ENCODE assay signal across 32 mouse cellular contexts in the genomic region with DNA sequence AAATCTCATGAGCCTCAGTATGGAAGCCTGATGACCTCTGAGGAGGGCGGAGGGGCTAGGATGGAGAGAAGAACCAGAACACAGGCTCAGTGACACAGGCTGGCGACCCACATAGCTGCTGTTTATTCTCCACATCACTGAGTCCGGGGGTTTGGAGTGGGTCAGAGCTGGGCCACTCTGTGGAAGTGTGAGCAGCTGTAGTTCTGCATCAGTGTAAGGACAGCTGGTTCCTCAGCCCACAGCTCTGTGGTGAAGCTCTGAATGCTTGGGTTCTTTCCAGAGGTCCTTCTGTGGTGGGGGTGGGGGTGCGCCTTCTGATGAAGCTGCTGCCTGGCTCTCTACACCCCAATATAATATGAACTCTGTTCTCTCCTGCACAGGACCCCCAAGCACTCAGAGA. TPM values are rescaled to one million over a fixed set of nuclear protein-coding genes. Genes with fewer than 3 reads are reported as not detected.
A peak's percentile ranks its signal among the peaks of the same experiment; 100 is the strongest.
DNase-seq lines count a peak whose midpoint lies in the region; ATAC-seq and TF ChIP-seq lines count a peak whose summit lies in the region.
"Had no signal": no experiment of that assay in that cellular context is flagged by ENCODE, and none has a peak within 500 bp of the region (broad histone marks: within the 10 kb centered on the region; RNA-seq: fewer than 3 reads in every experiment).

No protein-coding gene starts in this region.

- H3K9me3 ChIP-seq in embryonic facial prominence, embryonic 14.5 days (ENCODE audit: control insufficient read depth, low read length) = no peaks in the 10 kb centered on the region
- H3K9me3 ChIP-seq in embryonic facial prominence, embryonic 10.5 days = no peaks in the 10 kb centered on the region
- H3K9me3 ChIP-seq in lung, embryonic 14.5 days (ENCODE audit: low read depth, low read length) = no peaks in the 10 kb centered on the region
- H3K9me3 ChIP-seq in stomach, embryonic 15.5 days = no peaks in the 10 kb centered on the region
- H3K9me3 ChIP-seq in hindbrain, embryonic 11.5 days (ENCODE audit: control insufficient read depth, low read length) = no peaks in the 10 kb centered on the region
- H3K9me3 ChIP-seq: embryonic facial prominence, embryonic 13.5 days had no signal

- no peaks in the 10 kb centered on the region for H3K4me1 ChIP-seq in embryonic facial prominence, embryonic 14.5 days (ENCODE audit: control insufficient read depth, insufficient read depth, low read length)
- H3K4me1 ChIP-seq in embryonic facial prominence, embryonic 10.5 days = no peaks in the 10 kb centered on the region
- H3K4me1 ChIP-seq in lung, embryonic 14.5 days (ENCODE audit: insufficient read depth) = no peaks in the 10 kb centered on the region
- H3K4me1 ChIP-seq in stomach, embryonic 15.5 days = no peaks in the 10 kb centered on the region
- H3K4me1 ChIP-seq in hindbrain, embryonic 11.5 days (replicated peaks; ENCODE audit: control insufficient read depth, insufficient read depth, low read length) = no peaks in the 10 kb centered on the region
- H3K4me1 ChIP-seq: embryonic facial prominence, embryonic 13.5 days; hindbrain, embryonic 13.5 days had no signal

- H3K27ac ChIP-seq in embryonic facial prominence, embryonic 14.5 days (replicated peaks; ENCODE audit: low read depth, low read length) = no peak overlapping the region
- H3K27ac ChIP-seq in embryonic facial prominence, embryonic 10.5 days (replicated peaks) = no peak overlapping the region
- H3K27ac ChIP-seq in lung, embryonic 14.5 days (ENCODE audit: low read depth) = no peak overlapping the region
- H3K27ac ChIP-seq in stomach, embryonic 15.5 days = no peak overlapping the region
- H3K27ac ChIP-seq in hindbrain, embryonic 11.5 days (ENCODE audit: low read depth, low read length) = no peak overlapping the region
- H3K27ac ChIP-seq: embryonic facial prominence, embryonic 13.5 days; hindbrain, embryonic 13.5 days had no signal

- 90% methylated on average over 4 of the region's 4 CpGs for WGBS in embryonic facial prominence, embryonic 14.5 days
- WGBS in embryonic facial prominence, embryonic 10.5 days = 84% methylated on average over 4 of the region's 4 CpGs
- 78% methylated on average over 4 of the region's 4 CpGs for WGBS in lung, embryonic 14.5 days
- WGBS in stomach, embryonic 15.5 days = 65% methylated on average over 4 of the region's 4 CpGs
- WGBS in hindbrain, embryonic 11.5 days = 85% methylated on average over 4 of the region's 4 CpGs

- H3K4me3 ChIP-seq in embryonic facial prominence, embryonic 14.5 days (ENCODE audit: low read depth, low read length) = no peak overlapping the region
- no peak overlapping the region for H3K4me3 ChIP-seq in embryonic facial prominence, embryonic 10.5 days
- H3K4me3 ChIP-seq in lung, embryonic 14.5 days (ENCODE audit: low read depth, low read length) = no peak overlapping the region
- no peak overlapping the region for H3K4me3 ChIP-seq in stomach, embryonic 15.5 days (replicated peaks)
- H3K4me3 ChIP-seq in hindbrain, embryonic 11.5 days (ENCODE audit: low read depth, low read length) = no peak overlapping the region
- H3K4me3 ChIP-seq: embryonic facial prominence, embryonic 13.5 days; hindbrain, embryonic 13.5 days had no signal

- H3K36me3 ChIP-seq in embryonic facial prominence, embryonic 14.5 days (ENCODE audit: control insufficient read depth, insufficient read depth, low read length) = no peaks in the 10 kb centered on the region
- H3K36me3 ChIP-seq in embryonic facial prominence, embryonic 10.5 days (replicated peaks) = no peaks in the 10 kb centered on the region
- no peaks in the 10 kb centered on the region for H3K36me3 ChIP-seq in lung, embryonic 14.5 days (ENCODE audit: insufficient read depth)
- H3K36me3 ChIP-seq in stomach, embryonic 15.5 days = no peaks in the 10 kb centered on the region
- H3K36me3 ChIP-seq in hindbrain, embryonic 11.5 days (ENCODE audit: control insufficient read depth, insufficient read depth, low read length) = no peaks in the 10 kb centered on the region
- H3K36me3 ChIP-seq: embryonic facial prominence, embryonic 13.5 days; hindbrain, embryonic 13.5 days had no signal

- intact Hi-C loops in left cerebral cortex, postnatal 36 days (cut with DNase I) = no loop called here

- ATAC-seq in embryonic facial prominence, embryonic 14.5 days (ENCODE audit: low read depth) = peak; percentile 53; the same call in 1 of the 2 replicates
- ATAC-seq in lung, embryonic 14.5 days (ENCODE audit: insufficient read depth) = peak; percentile 35; the same call in 1 of the 2 replicates
- peak; percentile 58; the same call in 1 of the 2 replicates for ATAC-seq in stomach, embryonic 15.5 days (ENCODE audit: insufficient read depth, low FRiP score, low read depth)
- ATAC-seq in hindbrain, embryonic 11.5 days (ENCODE audit: low FRiP score) = no peak
- ATAC-seq: forebrain, embryonic 14.5 days; forebrain, postnatal 0 days; hindbrain, embryonic 16.5 days; Patski had no signal

- TF ChIP-seq CTCF in lung, embryonic 14.5 days (IDR thresholded peaks at IDR 0.05; ENCODE audit: low read depth) = no peak

- H3K4me2 ChIP-seq in embryonic facial prominence, embryonic 14.5 days (ENCODE audit: low read depth, low read length) = no peak overlapping the region
- no peak overlapping the region for H3K4me2 ChIP-seq in lung, embryonic 14.5 days
- no peak overlapping the region for H3K4me2 ChIP-seq in stomach, embryonic 15.5 days
- H3K4me2 ChIP-seq in hindbrain, embryonic 11.5 days (replicated peaks; ENCODE audit: low read depth, low read length) = no peak overlapping the region
- H3K4me2 ChIP-seq: embryonic facial prominence, embryonic 13.5 days; heart, embryonic 11.5 days; hindbrain, embryonic 13.5 days had no signal

- no peaks in the 10 kb centered on the region for H3K27me3 ChIP-seq in embryonic facial prominence, embryonic 14.5 days (replicated peaks; ENCODE audit: control insufficient read depth, insufficient read depth, low read length)
- H3K27me3 ChIP-seq in embryonic facial prominence, embryonic 10.5 days (replicated peaks; ENCODE audit: low read depth, poor library complexity, severe bottlenecking) = no peaks in the 10 kb centered on the region
- H3K27me3 ChIP-seq in lung, embryonic 14.5 days (ENCODE audit: insufficient read depth, low read length) = no peaks in the 10 kb centered on the region
- H3K27me3 ChIP-seq in stomach, embryonic 15.5 days (replicated peaks) = no peaks in the 10 kb centered on the region
- no peaks in the 10 kb centered on the region for H3K27me3 ChIP-seq in hindbrain, embryonic 11.5 days (ENCODE audit: control insufficient read depth, insufficient read depth, low read length)
- H3K27me3 ChIP-seq: embryonic facial prominence, embryonic 13.5 days; hindbrain, embryonic 13.5 days had no signal

- no peak for DNase-seq in embryonic facial prominence, embryonic 14.5 days (ENCODE audit: low spot score)
- DNase-seq in embryonic facial prominence, embryonic 10.5 days (ENCODE audit: low spot score) = no peak
- DNase-seq in lung, embryonic 14.5 days = no peak
- no peak for DNase-seq in lung, postnatal 14 days
- no peak for DNase-seq in left cerebral cortex, postnatal 36 days (ENCODE audit: low spot score in 2 of 2)
- no peak for DNase-seq in hindbrain, embryonic 11.5 days (ENCODE audit: low spot score)
- DNase-seq: adrenal gland, postnatal 10 days; adrenal gland, postnatal 36 days; cerebellum, adult 11 months; cerebellum, adult 2 months; cerebellum, adult 9-11 months; cerebellum, postnatal 25 days; forebrain, postnatal 0 days; gastrocnemius, postnatal 14 days; heart, adult 11 months had no signal

- H3K9ac ChIP-seq in embryonic facial prominence, embryonic 14.5 days (ENCODE audit: low read depth, low read length) = no peak overlapping the region
- no peak overlapping the region for H3K9ac ChIP-seq in lung, embryonic 14.5 days
- H3K9ac ChIP-seq in stomach, embryonic 15.5 days = no peak overlapping the region
- no peak overlapping the region for H3K9ac ChIP-seq in hindbrain, embryonic 11.5 days (ENCODE audit: low read depth, low read length)
- H3K9ac ChIP-seq: embryonic facial prominence, embryonic 13.5 days; forebrain, postnatal 0 days; hindbrain, embryonic 13.5 days had no signal

RNA-seq across cellular contexts. Expression of a gene that starts 10.9 kb away (rescaled TPM):
- 0.07 and 0.15 TPM in 2 replicates for polyA plus RNA-seq in embryonic facial prominence, embryonic 14.5 days (2014; fragmentation: Nextera tagmentation; extraction: Ambion mirVana)
- polyA plus RNA-seq in embryonic facial prominence, embryonic 10.5 days (2016; fragmentation: Nextera tagmentation; extraction: Ambion mirVana) = 0.04 and 0.05 TPM in 2 replicates
- not detected in 2 replicates for polyA plus RNA-seq in lung, embryonic 14.5 days (2014; fragmentation: Nextera tagmentation; extraction: Ambion mirVana)
- polyA plus RNA-seq in stomach, embryonic 15.5 days (2015; fragmentation: Nextera tagmentation; extraction: Ambion mirVana) = not detected in 2 replicates
- total RNA-seq in left cerebral cortex, postnatal 36 days (2021) = under 1 TPM in 1 of 2 experiments, not detected in 1; 0.11 TPM
- polyA plus RNA-seq in hindbrain, embryonic 11.5 days (2014; fragmentation: Nextera tagmentation; extraction: Ambion mirVana) = 0.09 TPM in 1 of 2 replicates, not detected in the other
- total RNA-seq: common myeloid progenitor, adult 5-6 weeks; ES-E14; forebrain, postnatal 0 days; gastrocnemius, adult 18-20 months; gastrocnemius, postnatal 14 days; gastrocnemius, postnatal 4 days; heart, adult 8-10 months; heart, postnatal 25 days; hematopoietic stem cell, adult 5-6 weeks had no signal
- polyA plus RNA-seq: embryonic facial prominence, embryonic 13.5 days; forebrain, embryonic 14.5 days; heart, embryonic 11.5 days; heart, postnatal 0 days; hindbrain, embryonic 13.5 days; Patski had no signal

RNA-seq across cellular contexts. Expression of a gene that starts 14.1 kb away (rescaled TPM):
- 1.7 and 2.5 TPM in 2 replicates for polyA plus RNA-seq in embryonic facial prominence, embryonic 14.5 days (2014; fragmentation: Nextera tagmentation; extraction: Ambion mirVana)
- not detected in 2 replicates for polyA plus RNA-seq in embryonic facial prominence, embryonic 10.5 days (2016; fragmentation: Nextera tagmentation; extraction: Ambion mirVana)
- polyA plus RNA-seq in lung, embryonic 14.5 days (2014; fragmentation: Nextera tagmentation; extraction: Ambion mirVana) = 0.11 and 0.12 TPM in 2 replicates
- polyA plus RNA-seq in stomach, embryonic 15.5 days (2015; fragmentation: Nextera tagmentation; extraction: Ambion mirVana) = 0.67 and 2.0 TPM in 2 replicates
- total RNA-seq in left cerebral cortex, postnatal 36 days (2021) = not detected
- polyA plus RNA-seq in hindbrain, embryonic 11.5 days (2014; fragmentation: Nextera tagmentation; extraction: Ambion mirVana) = not detected in 2 replicates
- total RNA-seq: adrenal gland, adult 18-20 months; adrenal gland, postnatal 36 days; forebrain, postnatal 0 days; gastrocnemius, adult 18-20 months; gastrocnemius, postnatal 14 days; heart, postnatal 25 days; hematopoietic stem cell, adult 5-6 weeks had no signal
- polyA plus RNA-seq: forebrain, embryonic 11.5 days; forebrain, embryonic 14.5 days; forebrain, postnatal 0 days; heart, embryonic 11.5 days; hindbrain, embryonic 13.5 days; hindbrain, embryonic 16.5 days; Patski had no signal

RNA-seq across cellular contexts. Expression of a gene that starts 53.1 kb away (rescaled TPM):
- 22.3 and 27.0 TPM in 2 replicates for polyA plus RNA-seq in embryonic facial prominence, embryonic 14.5 days (2014; fragmentation: Nextera tagmentation; extraction: Ambion mirVana)
- polyA plus RNA-seq in embryonic facial prominence, embryonic 10.5 days (2016; fragmentation: Nextera tagmentation; extraction: Ambion mirVana) = 24.6 and 27.1 TPM in 2 replicates
- 21.9 and 22.4 TPM in 2 replicates for polyA plus RNA-seq in lung, embryonic 14.5 days (2014; fragmentation: Nextera tagmentation; extraction: Ambion mirVana)
- polyA plus RNA-seq in stomach, embryonic 15.5 days (2015; fragmentation: Nextera tagmentation; extraction: Ambion mirVana) = 17.8 and 17.9 TPM in 2 replicates
- 10 to 100 TPM; 65.5 to 74.3 TPM for total RNA-seq in left cerebral cortex, postnatal 36 days (2021)
- polyA plus RNA-seq in hindbrain, embryonic 11.5 days (2014; fragmentation: Nextera tagmentation; extraction: Ambion mirVana) = 35.4 and 39.1 TPM in 2 replicates

RNA-seq across cellular contexts. Expression of a gene that starts 54.7 kb away (rescaled TPM):
- 0.71 and 0.77 TPM in 2 replicates for polyA plus RNA-seq in embryonic facial prominence, embryonic 14.5 days (2014; fragmentation: Nextera tagmentation; extraction: Ambion mirVana)
- polyA plus RNA-seq in embryonic facial prominence, embryonic 10.5 days (2016; fragmentation: Nextera tagmentation; extraction: Ambion mirVana) = not detected in 2 replicates
- 0.11 TPM in 1 of 2 replicates, not detected in the other for polyA plus RNA-seq in lung, embryonic 14.5 days (2014; fragmentation: Nextera tagmentation; extraction: Ambion mirVana)
- 0.92 and 1.8 TPM in 2 replicates for polyA plus RNA-seq in stomach, embryonic 15.5 days (2015; fragmentation: Nextera tagmentation; extraction: Ambion mirVana)
- total RNA-seq in left cerebral cortex, postnatal 36 days (2021) = 10 to 100 TPM; 18.5 to 21.7 TPM
- polyA plus RNA-seq in hindbrain, embryonic 11.5 days (2014; fragmentation: Nextera tagmentation; extraction: Ambion mirVana) = 0.11 and 0.31 TPM in 2 replicates
- total RNA-seq: common myeloid progenitor, adult 5-6 weeks; hematopoietic stem cell, adult 5-6 weeks had no signal
